Mouse (Mus musculus): Measurements from ENCODE around the gene Tmem266.

Tmem266 gene

DNA sequence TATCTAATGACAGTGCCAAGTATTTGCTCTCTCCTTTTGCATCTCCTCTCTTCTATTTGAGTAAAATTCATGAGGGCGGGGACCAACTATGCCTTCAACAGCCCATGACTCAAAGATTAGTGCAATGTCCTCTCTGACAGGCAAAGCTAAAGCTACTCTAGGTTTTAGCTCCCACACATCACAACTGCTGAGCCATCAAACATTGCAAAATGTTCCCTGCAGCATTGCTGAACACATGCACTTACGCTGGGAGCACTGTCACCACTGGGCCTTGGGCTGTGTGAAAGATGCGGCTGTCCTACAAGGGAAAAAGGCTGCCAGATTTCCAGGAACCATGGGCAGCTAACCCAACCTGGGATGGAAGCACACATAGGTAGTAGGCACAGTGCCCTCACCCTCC, 124.7 kb downstream of the Tmem266 start:
- WGBS = 77% methylated on average over 3 of the region's 3 CpGs

DNA sequence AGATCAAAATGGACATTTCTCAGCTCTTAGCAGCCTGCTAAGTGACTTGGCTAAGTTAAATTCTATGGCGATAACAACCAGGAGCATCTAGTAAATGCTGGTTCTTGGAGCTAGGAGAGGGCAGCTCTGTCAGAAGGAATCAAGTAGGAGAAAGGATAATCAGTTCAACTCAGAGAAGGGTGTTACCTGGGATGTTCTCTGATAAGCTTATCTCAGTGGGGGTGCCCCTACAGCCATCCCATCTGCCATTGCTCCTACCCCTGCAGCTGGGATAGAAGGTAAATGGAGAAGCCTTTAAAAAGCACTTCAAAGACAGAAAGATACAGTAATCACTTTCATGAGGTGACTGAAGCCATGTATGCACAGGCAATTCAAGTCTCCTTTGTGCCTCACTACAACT, 126.2 kb downstream of the Tmem266 start:
- WGBS = 100% methylated on average over 1 of the region's 1 CpGs

DNA sequence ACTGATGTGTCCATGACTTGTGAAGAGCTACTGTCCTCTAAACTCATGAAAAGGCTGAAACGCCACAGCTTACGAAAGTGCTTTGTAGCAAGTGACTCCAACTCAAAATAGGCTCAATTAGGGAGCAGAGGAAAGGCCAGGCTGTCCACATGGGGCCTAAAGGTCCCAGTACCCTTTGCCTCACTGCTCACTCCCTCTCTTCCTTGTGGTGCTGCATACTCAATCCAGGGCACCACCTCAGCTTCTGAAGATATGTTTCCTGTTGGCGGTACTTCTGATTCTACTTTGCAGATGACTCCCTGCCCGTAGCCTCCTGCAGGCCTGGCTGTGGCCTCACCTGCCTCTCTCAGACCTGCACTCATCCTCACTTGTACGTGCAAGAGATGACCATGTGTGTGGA, 126.7 kb downstream of the Tmem266 start:
- WGBS = 94% methylated on average over 5 of the region's 5 CpGs

DNA sequence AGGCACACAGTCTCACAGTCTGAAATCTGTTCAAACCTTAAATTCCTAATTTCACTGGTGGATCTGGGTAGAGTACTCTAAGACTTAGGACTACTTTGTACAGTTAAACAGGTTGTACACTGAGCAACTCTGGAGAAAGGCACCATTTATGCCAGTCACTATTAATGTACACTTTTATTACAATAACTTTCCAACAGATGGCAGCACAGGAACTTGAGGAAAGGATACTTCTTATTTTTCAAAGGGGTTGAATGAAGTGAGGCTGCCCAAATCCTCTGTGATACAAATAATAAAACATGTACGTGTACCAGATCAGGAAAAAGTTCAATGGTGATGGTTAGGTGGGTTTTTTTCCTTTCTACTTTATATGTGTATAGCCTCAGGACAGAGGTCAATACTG, 141.7 kb downstream of the Tmem266 start:
- 57% methylated on average over 1 of the region's 1 CpGs for WGBS

DNA sequence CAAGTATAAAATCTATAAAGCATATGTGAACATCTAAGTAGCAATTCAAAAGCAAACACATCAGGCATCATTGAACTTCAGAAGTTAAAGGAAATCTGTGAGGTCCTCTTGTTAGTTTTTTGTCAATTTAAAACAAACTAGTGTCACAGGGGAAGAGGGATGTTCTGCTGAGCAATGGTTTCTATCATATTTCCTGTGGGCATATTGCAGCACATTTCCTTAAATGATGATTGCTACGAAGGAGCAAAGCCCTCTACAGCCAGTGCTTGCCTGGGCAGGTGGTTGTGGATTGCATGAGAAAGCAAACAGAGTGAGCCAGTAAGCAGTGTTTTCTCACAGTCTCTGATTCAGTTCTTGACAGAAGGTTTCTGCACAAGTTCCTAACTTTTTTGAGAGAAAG, 149.4 kb downstream of the Tmem266 start:
- WGBS = 82% methylated on average over 1 of the region's 1 CpGs

DNA sequence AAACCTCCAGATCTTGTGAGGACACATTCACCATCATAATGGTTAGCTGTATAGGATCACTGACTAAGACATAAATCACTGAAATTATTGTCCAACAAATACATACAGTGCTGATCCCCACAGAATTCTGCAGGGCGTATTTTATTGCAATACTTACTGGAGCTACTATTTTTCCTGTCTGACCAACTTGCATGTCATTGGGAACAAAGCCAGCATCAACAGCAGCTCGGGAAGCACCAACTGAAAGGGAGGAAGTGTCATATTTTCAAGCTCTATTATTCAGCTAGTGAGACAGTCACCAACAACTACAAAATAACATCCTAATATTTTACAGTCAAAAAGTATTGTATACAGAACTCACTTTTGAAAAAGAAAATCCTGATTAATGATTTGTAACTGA, 155.4 kb downstream of the Tmem266 start:
- WGBS = 24% methylated on average over 2 of the region's 2 CpGs

Data from cerebral cortex, adult 2 months (tissue).